Comparison of ENCODE assay signal across 8 mouse cellular contexts in the genomic region with DNA sequence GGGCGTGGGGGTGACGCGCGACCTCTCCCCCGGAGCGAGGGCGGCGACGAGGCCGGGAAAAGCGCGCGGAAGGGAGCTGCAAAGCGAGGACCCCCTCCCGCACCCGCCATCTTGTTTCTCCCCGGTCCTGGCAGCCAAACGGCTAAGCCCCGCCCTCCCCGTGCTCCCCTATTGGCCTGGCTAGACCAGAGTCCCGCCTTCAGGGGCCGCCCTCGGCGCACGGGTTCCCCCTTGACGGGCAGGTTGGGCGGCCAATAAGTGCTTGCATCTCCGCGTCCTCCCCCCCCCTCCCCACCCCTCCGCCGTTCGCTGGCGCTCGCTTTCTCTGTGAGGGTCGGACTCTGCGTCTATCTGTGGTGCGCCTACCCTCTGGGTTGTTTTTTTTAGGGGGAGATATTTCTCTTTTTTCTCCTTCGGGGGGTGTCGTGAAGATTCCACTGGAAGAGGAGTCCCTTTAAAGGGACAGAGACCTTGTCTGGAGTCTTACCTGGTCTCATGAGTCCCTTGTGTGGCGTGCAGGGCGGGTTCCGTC. TPM values are rescaled to one million over a fixed set of nuclear protein-coding genes. Genes with fewer than 3 reads are reported as not detected.
DNase-seq lines count a peak whose midpoint lies in the region; ATAC-seq lines count a peak whose summit lies in the region.

No protein-coding gene starts in this region.

- peaks cover 14% of the 10 kb centered on the region for H3K36me3 ChIP-seq in hindbrain, embryonic 13.5 days

- no peaks in the 10 kb centered on the region for H3K27me3 ChIP-seq in hindbrain, embryonic 13.5 days

- peak overlapping the region; percentile 100 for H3K27ac ChIP-seq in hindbrain, embryonic 13.5 days

- H3K4me1 ChIP-seq in hindbrain, embryonic 13.5 days (replicated peaks) = peaks cover 30% of the 10 kb centered on the region

- peak overlapping the region; percentile 99 for H3K9ac ChIP-seq in hindbrain, embryonic 13.5 days

- H3K9me3 ChIP-seq in hindbrain, embryonic 13.5 days = no peaks in the 10 kb centered on the region

- ATAC-seq in hindbrain, embryonic 13.5 days (ENCODE audit: low FRiP score) = peak; percentile 98

- H3K4me3 ChIP-seq in hindbrain, embryonic 13.5 days = peak overlapping the region; percentile 76

- under 1% methylated on average over 42 of the region's 42 CpGs for WGBS in hindbrain, embryonic 13.5 days

- H3K4me2 ChIP-seq in hindbrain, embryonic 13.5 days = peak overlapping the region; percentile 97

- DNase-seq in R1 (ENCODE audit: low read depth, low spot score) = peak; percentile 98
- DNase-seq in cerebellum, postnatal 14 days = peak; percentile 100
- DNase-seq in frontal cortex, postnatal 14 days (ENCODE audit: low spot score in 2 of 2) = peak; percentile 94 to 98
- peak; percentile 95 to 98 for DNase-seq in layer of hippocampus, postnatal 25 days (ENCODE audit: extremely low spot score in 1 of 2, low spot score in 1 of 2)
- DNase-seq in lung, postnatal 14 days = peak; percentile 100
- peak; percentile 99 for DNase-seq in ovary, postnatal 36 days (ENCODE audit: low spot score)
- peak; percentile 100 for DNase-seq in thymus, postnatal 14 days

RNA-seq across cellular contexts. Expression of a gene that starts 0.7 kb away (rescaled TPM):
- polyA plus RNA-seq in hindbrain, embryonic 13.5 days (2015; fragmentation: Nextera tagmentation; extraction: Ambion mirVana) = 7.6 and 9.7 TPM in 2 replicates
- 10 to 100 TPM; 36.2 to 50.0 TPM for total RNA-seq in layer of hippocampus, postnatal 25 days (2021)

RNA-seq across cellular contexts. Expression of a gene that starts 32.4 kb away (rescaled TPM):
- 0.93 and 1.2 TPM in 2 replicates for polyA plus RNA-seq in hindbrain, embryonic 13.5 days (2015; fragmentation: Nextera tagmentation; extraction: Ambion mirVana)
- total RNA-seq in layer of hippocampus, postnatal 25 days (2021) = 1 to 10 TPM in 1 of 2 experiments, under 1 TPM in 1; 0.45 to 1.3 TPM

RNA-seq across cellular contexts. Expression of a gene that starts 56.7 kb away (rescaled TPM):
- polyA plus RNA-seq in hindbrain, embryonic 13.5 days (2015; fragmentation: Nextera tagmentation; extraction: Ambion mirVana) = 0.08 TPM in 1 of 2 replicates, not detected in the other
- total RNA-seq in layer of hippocampus, postnatal 25 days (2021) = under 1 TPM; 0.42 to 0.66 TPM

Comparison
In these comparisons a context has a peak if more than half of its experiments do, and no peak if none do; other contexts are left out.
1. Peak in every context shown above with its lines: DNase-seq, ATAC-seq, H3K4me3 ChIP-seq and H3K27ac ChIP-seq.